Mouse (Mus musculus): ENCODE results near the gene Mthfd1l. TPM values are rescaled to one million over a fixed set of nuclear protein-coding genes. Genes with fewer than 3 reads are reported as not detected.
"Not testable (repeated sequence)": the region's sequence is repeated elsewhere in the genome, so short reads cannot be mapped to it uniquely, and the experiment has no call there.

Mthfd1l gene
- polyA plus RNA-seq, 1 experiment from 2014 or later = 7.3 TPM

DNA sequence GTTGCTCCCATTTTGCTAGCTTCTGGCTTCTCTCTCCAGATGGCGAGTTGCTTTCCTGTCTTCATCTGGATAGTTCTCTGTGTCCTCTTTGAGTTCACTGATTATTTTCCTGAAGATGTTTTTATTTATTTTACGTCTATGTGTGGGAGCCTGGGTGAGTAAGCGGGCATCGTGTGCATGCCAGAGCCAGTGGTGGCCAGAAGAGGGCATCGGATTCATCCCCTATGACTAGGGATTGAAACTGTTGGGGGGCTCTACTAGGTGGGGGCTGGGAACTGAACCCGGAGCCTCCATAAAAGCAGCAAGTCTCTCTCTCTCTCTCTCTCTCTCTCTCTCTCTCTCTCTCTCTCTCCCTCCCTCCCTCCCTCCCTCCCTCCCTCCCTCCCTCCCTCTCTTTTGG, 227.0 kb downstream of the Mthfd1l start:
- no peak overlapping the region for H3K9ac ChIP-seq (ENCODE audit: low read depth, low read length)
- H3K27ac ChIP-seq (ENCODE audit: low read length) = no peak overlapping the region
- ATAC-seq = no peak
- H3K36me3 ChIP-seq (ENCODE audit: control insufficient read depth, insufficient read depth, low read length) = no peaks in the 10 kb centered on the region
- no peaks in the 10 kb centered on the region for H3K4me1 ChIP-seq (ENCODE audit: control insufficient read depth, insufficient read depth, low read length)
- WGBS = 85% methylated on average over 6 of the region's 6 CpGs
- no peak overlapping the region for H3K4me3 ChIP-seq (ENCODE audit: low read depth, low read length)
- H3K9me3 ChIP-seq (replicated peaks; ENCODE audit: control insufficient read depth, low read length, poor library complexity, severe bottlenecking) = no peaks in the 10 kb centered on the region
- H3K4me2 ChIP-seq (ENCODE audit: low read length) = no peak overlapping the region
- no peaks in the 10 kb centered on the region for H3K27me3 ChIP-seq (ENCODE audit: control insufficient read depth, insufficient read depth, low read depth, low read length)

DNA sequence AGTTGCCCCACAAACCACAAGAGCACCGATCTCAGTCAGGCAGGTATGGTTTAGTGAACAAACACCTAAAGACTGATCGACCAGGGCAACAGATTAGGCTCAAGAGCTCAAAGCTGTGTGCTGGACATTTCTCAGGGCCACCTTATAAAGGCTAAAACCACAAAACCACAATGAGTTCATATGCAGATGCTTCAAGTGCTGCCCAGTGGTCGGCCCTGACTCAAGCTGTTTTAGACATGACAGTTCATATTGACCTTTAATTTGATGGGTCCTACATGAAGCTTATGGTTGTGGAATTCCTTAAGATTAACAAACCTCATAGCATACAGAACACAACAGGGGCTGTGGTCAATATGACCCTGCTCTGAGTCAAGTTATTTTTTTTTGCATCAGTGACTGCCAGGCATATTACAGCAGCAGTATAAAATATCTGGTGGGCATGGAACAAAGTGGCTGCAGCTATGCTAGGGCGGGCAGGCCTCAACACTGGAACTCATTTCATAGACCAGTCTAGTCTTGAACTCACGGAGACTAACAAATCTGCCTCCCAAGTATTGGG, 227.7 kb downstream of the Mthfd1l start:
- WGBS = 94% methylated on average over 5 of the region's 5 CpGs
- H3K9me3 ChIP-seq (replicated peaks; ENCODE audit: control insufficient read depth, low read length, poor library complexity, severe bottlenecking) = no peaks in the 10 kb centered on the region
- no peak overlapping the region for H3K4me2 ChIP-seq (ENCODE audit: low read length)
- no peak overlapping the region for H3K9ac ChIP-seq (ENCODE audit: low read depth, low read length)
- ATAC-seq = no peak
- H3K27me3 ChIP-seq (ENCODE audit: control insufficient read depth, insufficient read depth, low read depth, low read length) = no peaks in the 10 kb centered on the region
- H3K4me1 ChIP-seq (ENCODE audit: control insufficient read depth, insufficient read depth, low read length) = no peaks in the 10 kb centered on the region
- H3K27ac ChIP-seq (ENCODE audit: low read length) = no peak overlapping the region
- H3K4me3 ChIP-seq (ENCODE audit: low read depth, low read length) = no peak overlapping the region
- no peaks in the 10 kb centered on the region for H3K36me3 ChIP-seq (ENCODE audit: control insufficient read depth, insufficient read depth, low read length)

DNA sequence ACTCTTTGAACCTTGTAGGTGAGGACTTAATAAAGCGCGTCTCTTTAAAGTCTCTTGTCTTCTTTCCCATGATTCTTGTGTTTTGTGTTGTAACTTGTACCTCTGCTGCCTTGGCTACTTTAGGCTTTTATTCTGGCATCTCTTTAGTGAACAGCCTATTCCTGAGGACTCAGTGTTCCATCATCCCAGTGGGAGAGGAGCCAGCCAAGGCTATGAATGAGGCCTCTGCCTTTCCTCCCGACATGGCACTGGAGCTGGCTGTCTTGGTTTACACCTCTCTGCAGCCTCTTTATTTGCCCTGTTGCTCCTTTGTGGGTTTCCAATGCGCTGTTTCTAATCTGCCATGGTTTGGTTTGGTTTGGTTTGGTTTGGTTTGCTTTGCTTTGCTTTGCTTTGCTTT, 228.2 kb downstream of the Mthfd1l start:
- WGBS = 84% methylated on average over 4 of the region's 4 CpGs
- H3K27me3 ChIP-seq (ENCODE audit: control insufficient read depth, insufficient read depth, low read depth, low read length) = no peaks in the 10 kb centered on the region
- no peak overlapping the region for H3K9ac ChIP-seq (ENCODE audit: low read depth, low read length)

DNA sequence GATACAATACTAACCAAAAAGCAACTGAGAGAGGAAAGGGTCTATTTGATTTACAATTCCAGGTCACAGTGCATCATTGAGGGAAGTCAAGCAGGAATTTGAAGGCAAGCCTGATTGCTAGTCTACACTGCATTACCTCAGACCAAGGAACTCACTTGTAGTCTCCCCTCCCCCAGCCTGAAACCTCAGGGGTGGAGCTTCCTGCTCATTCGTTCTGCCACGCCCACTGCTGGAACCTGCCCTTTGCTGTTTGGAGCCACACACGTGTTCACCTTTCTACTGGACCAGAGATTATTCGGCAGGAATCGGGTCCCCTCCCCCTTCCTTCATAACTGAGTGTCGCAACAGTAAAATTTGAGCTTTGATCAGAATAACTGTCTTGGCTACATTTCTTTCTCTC, 230.7 kb downstream of the Mthfd1l start:
- H3K36me3 ChIP-seq (ENCODE audit: control insufficient read depth, insufficient read depth, low read length); ATAC-seq; H3K27ac ChIP-seq (ENCODE audit: low read length); H3K9ac ChIP-seq (ENCODE audit: low read depth, low read length); H3K4me3 ChIP-seq (ENCODE audit: low read depth, low read length); H3K4me1 ChIP-seq (ENCODE audit: control insufficient read depth, insufficient read depth, low read length); H3K4me2 ChIP-seq (ENCODE audit: low read length); H3K9me3 ChIP-seq (replicated peaks; ENCODE audit: control insufficient read depth, low read length, poor library complexity, severe bottlenecking); H3K27me3 ChIP-seq (ENCODE audit: control insufficient read depth, insufficient read depth, low read depth, low read length): not testable (repeated sequence)
- 58% methylated on average over 5 of the region's 6 CpGs for WGBS

More for the DNA sequence above, 228.2 kb downstream of the Mthfd1l start:
- Histone ChIP-seq H3K36me3 (ENCODE audit: control insufficient read depth, insufficient read depth, low read length) (no peaks in the 10 kb centered on the region), H3K9me3 (replicated peaks; ENCODE audit: control insufficient read depth, low read length, poor library complexity, severe bottlenecking) (no peaks in the 10 kb centered on the region), H3K4me3 (ENCODE audit: low read depth, low read length) (no peak overlapping the region), H3K4me1 (ENCODE audit: control insufficient read depth, insufficient read depth, low read length) (no peaks in the 10 kb centered on the region), H3K4me2 (ENCODE audit: low read length) (no peak overlapping the region), H3K27ac (ENCODE audit: low read length) (no peak overlapping the region)
- no peak for ATAC-seq

DNA sequence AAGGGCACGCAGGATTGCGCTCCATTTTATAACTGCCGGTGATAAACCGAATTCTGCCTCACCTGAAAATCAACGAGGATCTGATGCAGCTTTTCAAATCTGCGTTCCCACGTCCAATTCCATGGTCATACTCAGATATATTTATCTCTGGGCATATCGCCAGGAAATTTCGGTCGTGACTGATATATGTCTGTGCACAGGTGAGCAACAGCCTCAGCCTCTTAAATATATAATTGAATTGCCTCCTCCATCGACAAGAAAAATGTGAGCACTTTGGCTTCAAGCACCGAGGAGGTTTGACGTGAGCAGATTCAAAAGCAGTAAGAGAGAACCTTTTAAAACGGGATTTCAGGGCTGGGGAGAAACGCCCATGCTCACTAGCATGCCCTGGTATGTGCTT, 236.1 kb downstream of the Mthfd1l start:
- H3K4me3 ChIP-seq (ENCODE audit: low read depth, low read length) = no peak overlapping the region
- H3K27me3 ChIP-seq (ENCODE audit: control insufficient read depth, insufficient read depth, low read depth, low read length) = no peaks in the 10 kb centered on the region
- no peak overlapping the region for H3K4me2 ChIP-seq (ENCODE audit: low read length)
- no peak overlapping the region for H3K27ac ChIP-seq (ENCODE audit: low read length)
- no peaks in the 10 kb centered on the region for H3K9me3 ChIP-seq (replicated peaks; ENCODE audit: control insufficient read depth, low read length, poor library complexity, severe bottlenecking)
- 85% methylated on average over 15 of the region's 15 CpGs for WGBS
- no peak for ATAC-seq
- H3K9ac ChIP-seq (ENCODE audit: low read depth, low read length) = no peak overlapping the region
- no peaks in the 10 kb centered on the region for H3K36me3 ChIP-seq (ENCODE audit: control insufficient read depth, insufficient read depth, low read length)
- H3K4me1 ChIP-seq (ENCODE audit: control insufficient read depth, insufficient read depth, low read length) = no peaks in the 10 kb centered on the region

DNA sequence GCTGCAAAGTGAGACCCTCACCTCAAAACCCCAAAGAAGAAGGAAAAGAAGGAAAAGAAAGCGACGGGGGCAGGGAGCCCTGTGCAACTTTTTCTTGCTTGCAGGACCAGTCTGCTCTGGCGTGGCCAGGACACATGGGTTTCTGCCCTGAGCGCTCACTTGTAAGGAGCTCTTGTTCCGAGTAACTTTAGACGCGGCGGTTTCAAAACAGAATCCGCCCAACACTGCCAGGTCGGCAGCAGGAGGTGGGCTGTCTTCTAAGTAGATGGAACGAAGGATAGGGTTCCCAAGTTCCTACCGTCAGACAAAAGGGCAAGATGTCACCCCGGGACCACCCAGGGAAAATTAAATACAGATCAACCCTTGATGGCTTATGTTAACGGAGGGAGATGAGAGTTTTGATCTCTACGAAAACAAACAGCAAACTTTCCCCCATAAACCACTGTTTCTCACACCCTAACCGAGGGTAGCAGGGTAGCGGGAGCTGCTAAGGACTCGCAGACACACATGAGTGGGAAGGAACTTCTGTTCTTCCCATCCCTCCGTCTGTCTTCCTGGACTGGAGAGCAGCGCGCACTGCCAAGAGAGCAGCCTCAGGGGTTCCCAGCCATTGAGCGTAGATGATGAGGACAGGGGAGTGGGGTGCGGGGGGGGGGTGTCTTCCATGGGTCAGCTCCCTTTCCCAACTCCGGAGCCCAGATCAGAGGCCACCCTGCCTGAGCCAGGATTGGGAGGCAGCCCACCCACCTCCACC, 237.6 kb downstream of the Mthfd1l start:
- no peak for ATAC-seq
- no peak overlapping the region for H3K27ac ChIP-seq (ENCODE audit: low read length)
- no peaks in the 10 kb centered on the region for H3K27me3 ChIP-seq (ENCODE audit: control insufficient read depth, insufficient read depth, low read depth, low read length)
- no peaks in the 10 kb centered on the region for H3K36me3 ChIP-seq (ENCODE audit: control insufficient read depth, insufficient read depth, low read length)
- no peak overlapping the region for H3K9ac ChIP-seq (ENCODE audit: low read depth, low read length)
- 42% methylated on average over 24 of the region's 24 CpGs for WGBS
- no peak overlapping the region for H3K4me2 ChIP-seq (ENCODE audit: low read length)
- no peak overlapping the region for H3K4me3 ChIP-seq (ENCODE audit: low read depth, low read length)
- H3K9me3 ChIP-seq (replicated peaks; ENCODE audit: control insufficient read depth, low read length, poor library complexity, severe bottlenecking) = no peaks in the 10 kb centered on the region
- H3K4me1 ChIP-seq (ENCODE audit: control insufficient read depth, insufficient read depth, low read length) = no peaks in the 10 kb centered on the region

DNA sequence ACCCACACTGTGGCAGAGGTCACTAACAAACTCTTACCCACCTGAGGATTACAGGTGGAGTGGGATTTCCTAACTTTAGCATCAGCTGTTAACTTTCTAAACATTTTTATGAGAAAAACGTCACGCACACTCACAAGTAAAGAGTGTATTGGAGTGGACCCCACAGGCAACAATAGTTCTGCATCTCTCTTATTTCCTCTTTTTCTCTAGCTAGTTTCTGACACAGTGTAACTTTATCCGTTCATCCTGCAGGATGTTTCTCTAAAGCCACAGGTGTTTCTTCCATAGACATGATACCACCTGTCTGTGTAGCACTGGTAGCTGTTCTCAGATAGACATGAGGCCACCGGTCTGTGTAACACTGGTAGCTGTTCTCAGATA, 238.1 kb downstream of the Mthfd1l start:
- WGBS = 84% methylated on average over 4 of the region's 4 CpGs
- ATAC-seq = no peak
- no peak overlapping the region for H3K27ac ChIP-seq (ENCODE audit: low read length)

More for the DNA sequence above, 238.1 kb downstream of the Mthfd1l start:
- Histone ChIP-seq H3K4me1 (ENCODE audit: control insufficient read depth, insufficient read depth, low read length) (no peaks in the 10 kb centered on the region), H3K9me3 (replicated peaks; ENCODE audit: control insufficient read depth, low read length, poor library complexity, severe bottlenecking) (no peaks in the 10 kb centered on the region), H3K4me2 (ENCODE audit: low read length) (no peak overlapping the region), H3K27me3 (ENCODE audit: control insufficient read depth, insufficient read depth, low read depth, low read length) (no peaks in the 10 kb centered on the region), H3K9ac (ENCODE audit: low read depth, low read length) (no peak overlapping the region), H3K36me3 (ENCODE audit: control insufficient read depth, insufficient read depth, low read length) (no peaks in the 10 kb centered on the region), H3K4me3 (ENCODE audit: low read depth, low read length) (no peak overlapping the region)

Other genes starting within 250 kb of the Mthfd1l start
- 7.8 and 8.1 TPM in 2 replicates for gene Plekhg1, start 232.8 kb upstream of the Mthfd1l start, polyA plus RNA-seq (2015; fragmentation: Nextera tagmentation; extraction: Ambion mirVana)

Data from midbrain, embryonic 16.5 days (tissue).